Mouse (Mus musculus): ENCODE measurements around the gene Ucn3. TPM values are rescaled to one million over a fixed set of nuclear protein-coding genes. Genes with fewer than 3 reads are reported as not detected.

Ucn3 gene
- total RNA-seq, 1 experiment from 2014 or later, result not detected

- peak; percentile 93 for ATAC-seq (replicated peaks; ENCODE audit: low read depth, poor library complexity, severe bottlenecking)
These were observed 51.9 kb downstream of the Ucn3 start for GRCm38 (mm10) chr13:3893126-3893734.

GRCm38 (mm10) chr13:3892601-3893000 is 52.5 kb downstream of the Ucn3 start:
- ATAC-seq (replicated peaks; ENCODE audit: low read depth, poor library complexity, severe bottlenecking), result no peak

- no peak for ATAC-seq (replicated peaks; ENCODE audit: low read depth, poor library complexity, severe bottlenecking)
These were observed 53.6 kb downstream of the Ucn3 start for GRCm38 (mm10) chr13:3891479-3892087.

Other genes with a start within 250 kb of the Ucn3 start
- not detected in 2 replicates for gene Calml3, start 141.0 kb downstream of the Ucn3 start, total RNA-seq (2017)
- 0.23 TPM in 1 of 2 replicates, not detected in the other for gene Calm4, start 107.6 kb downstream of the Ucn3 start, total RNA-seq (2017)
- gene Calm5, start 91.2 kb downstream of the Ucn3 start, total RNA-seq (2017), result not detected in 2 replicates
- 146 and 155 TPM in 2 replicates for gene Net1, start 27.1 kb downstream of the Ucn3 start, total RNA-seq (2017)
- not detected in 2 replicates for gene Tubal3, start 27.1 kb downstream of the Ucn3 start, total RNA-seq (2017)
- gene Akr1c14, start 103.7 kb upstream of the Ucn3 start, total RNA-seq (2017), result not detected in 2 replicates
- gene Akr1c18, start 205.3 kb upstream of the Ucn3 start, total RNA-seq (2017), result not detected in 2 replicates
- 37.3 and 50.4 TPM in 2 replicates for gene Akr1c13, start 245.8 kb upstream of the Ucn3 start, total RNA-seq (2017)

Data from common myeloid progenitor, adult 5-6 weeks (primary cell).